Mouse (Mus musculus): ENCODE results near the gene B3gat2. TPM values are rescaled to one million over a fixed set of nuclear protein-coding genes. Genes with fewer than 3 reads are reported as not detected.

The B3gat2 gene
- 1.0 and 1.1 TPM in 2 replicates for polyA plus RNA-seq (2014; fragmentation: Nextera tagmentation; extraction: Ambion mirVana)

DNA sequence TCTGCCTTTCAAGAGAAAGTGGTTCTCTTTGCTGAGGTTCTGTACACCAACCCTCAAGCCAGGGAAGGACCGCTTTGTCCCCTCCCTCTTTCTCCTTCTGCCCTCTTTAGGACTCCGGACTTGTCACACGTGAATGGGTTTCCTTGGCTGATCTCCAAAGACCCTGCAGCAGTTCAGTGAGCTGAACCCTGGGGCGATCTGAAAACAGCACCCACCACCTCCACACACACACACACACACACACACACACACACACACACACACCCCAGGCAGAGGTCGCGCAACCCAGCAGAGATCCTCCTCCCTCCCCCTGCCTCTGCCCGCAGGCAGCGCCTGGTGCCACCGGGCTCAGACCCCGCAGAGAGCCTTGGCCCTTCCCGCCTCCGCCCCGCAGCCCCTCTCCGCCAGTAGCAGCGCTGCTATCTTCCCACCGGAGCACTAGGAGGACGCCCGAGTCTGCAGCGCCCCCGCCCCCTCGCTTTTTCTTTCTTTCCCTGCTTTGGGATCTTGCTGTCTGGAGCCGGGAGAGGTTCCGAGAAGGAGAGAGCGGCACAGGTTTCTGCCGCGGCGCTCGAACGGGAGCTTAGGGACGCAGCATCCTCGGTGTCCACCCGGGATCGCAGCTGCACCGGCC, at the start of gene B3gat2:
B3gat2 (plus strand) TSS at position 252 of the 634 bp plus-strand sequence.
- Histone ChIP-seq H3K4me1 (replicated peaks; ENCODE audit: control insufficient read depth, insufficient read depth, low read length) (peaks cover 6% of the 10 kb centered on the region), H3K27ac (ENCODE audit: low read depth, low read length) (no peak within 1 kb of the TSS), H3K4me2 (ENCODE audit: low read depth, low read length, severe bottlenecking) (peak within 1 kb of the TSS; percentile 97), H3K9ac (ENCODE audit: low read length) (peak within 1 kb of the TSS; percentile 63), H3K36me3 (ENCODE audit: control insufficient read depth, insufficient read depth, low read length) (no peaks in the 10 kb centered on the region), H3K27me3 (ENCODE audit: control insufficient read depth, insufficient read depth, low read length) (peaks cover 20% of the 10 kb centered on the region), H3K9me3 (ENCODE audit: control insufficient read depth, low read length) (no peaks in the 10 kb centered on the region), H3K4me3 (ENCODE audit: low read depth, low read length) (peak within 1 kb of the TSS; percentile 57)
- DNase-seq (ENCODE audit: low spot score) = peak; percentile 83
- ATAC-seq (replicated peaks; ENCODE audit: low FRiP score) = peak; percentile 70
- WGBS = under 1% methylated on average over 34 of the region's 34 CpGs

DNA sequence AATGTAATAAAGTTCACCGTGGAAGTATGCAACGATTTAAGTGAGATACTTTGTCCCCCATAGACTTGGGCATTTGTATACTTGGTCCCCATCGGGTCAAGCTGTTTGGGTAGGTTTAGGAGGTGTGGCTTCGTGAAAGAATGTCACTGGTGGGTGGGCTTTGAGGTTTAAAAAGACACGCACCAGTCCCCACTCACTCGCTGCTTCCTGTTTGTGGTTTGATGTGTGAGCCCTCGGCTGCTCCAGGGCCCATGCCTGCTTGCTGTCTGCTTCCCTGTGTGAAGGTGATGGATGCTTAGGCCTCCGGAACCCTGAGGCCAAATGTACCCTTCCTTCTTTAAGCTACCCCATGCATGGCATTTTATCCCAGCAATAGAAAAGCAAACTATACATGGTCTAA, 41.2 kb upstream of the B3gat2 start:
- DNase-seq (ENCODE audit: low spot score) (no peak), ATAC-seq (replicated peaks; ENCODE audit: low FRiP score) (no peak)
- Histone ChIP-seq H3K9ac (ENCODE audit: low read length) (no peak overlapping the region), H3K4me3 (ENCODE audit: low read depth, low read length) (no peak overlapping the region), H3K4me1 (replicated peaks; ENCODE audit: control insufficient read depth, insufficient read depth, low read length) (0 out of 2 replicates have a peak, but pooled peaks cover 2% of the 10 kb centered on the region), H3K9me3 (ENCODE audit: control insufficient read depth, low read length) (no peaks in the 10 kb centered on the region), H3K27me3 (ENCODE audit: control insufficient read depth, insufficient read depth, low read length) (no peaks in the 10 kb centered on the region), H3K27ac (ENCODE audit: low read depth, low read length) (no peak overlapping the region), H3K36me3 (ENCODE audit: control insufficient read depth, insufficient read depth, low read length) (no peaks in the 10 kb centered on the region), H3K4me2 (ENCODE audit: low read depth, low read length, severe bottlenecking) (no peak overlapping the region)
- WGBS = 89% methylated on average over 8 of the region's 8 CpGs

- WGBS = 80% methylated on average over 2 of the region's 2 CpGs
- ATAC-seq (replicated peaks; ENCODE audit: low FRiP score) (no peak), DNase-seq (ENCODE audit: low spot score) (no peak)
- H3K4me2 ChIP-seq (ENCODE audit: low read depth, low read length, severe bottlenecking) = no peak overlapping the region
- no peak overlapping the region for H3K4me3 ChIP-seq (ENCODE audit: low read depth, low read length)
- no peaks in the 10 kb centered on the region for H3K27me3 ChIP-seq (ENCODE audit: control insufficient read depth, insufficient read depth, low read length)
- H3K27ac ChIP-seq (ENCODE audit: low read depth, low read length) = no peak overlapping the region
- H3K9ac ChIP-seq (ENCODE audit: low read length) = no peak overlapping the region
- H3K9me3 ChIP-seq (ENCODE audit: control insufficient read depth, low read length) = no peaks in the 10 kb centered on the region
- 0 out of 2 replicates have a peak, but pooled peaks cover 2% of the 10 kb centered on the region for H3K4me1 ChIP-seq (replicated peaks; ENCODE audit: control insufficient read depth, insufficient read depth, low read length)
- H3K36me3 ChIP-seq (ENCODE audit: control insufficient read depth, insufficient read depth, low read length) = no peaks in the 10 kb centered on the region
Measured at GRCm38 (mm10) chr1:23721036-23721435, 40.5 kb upstream of the B3gat2 start.

DNA sequence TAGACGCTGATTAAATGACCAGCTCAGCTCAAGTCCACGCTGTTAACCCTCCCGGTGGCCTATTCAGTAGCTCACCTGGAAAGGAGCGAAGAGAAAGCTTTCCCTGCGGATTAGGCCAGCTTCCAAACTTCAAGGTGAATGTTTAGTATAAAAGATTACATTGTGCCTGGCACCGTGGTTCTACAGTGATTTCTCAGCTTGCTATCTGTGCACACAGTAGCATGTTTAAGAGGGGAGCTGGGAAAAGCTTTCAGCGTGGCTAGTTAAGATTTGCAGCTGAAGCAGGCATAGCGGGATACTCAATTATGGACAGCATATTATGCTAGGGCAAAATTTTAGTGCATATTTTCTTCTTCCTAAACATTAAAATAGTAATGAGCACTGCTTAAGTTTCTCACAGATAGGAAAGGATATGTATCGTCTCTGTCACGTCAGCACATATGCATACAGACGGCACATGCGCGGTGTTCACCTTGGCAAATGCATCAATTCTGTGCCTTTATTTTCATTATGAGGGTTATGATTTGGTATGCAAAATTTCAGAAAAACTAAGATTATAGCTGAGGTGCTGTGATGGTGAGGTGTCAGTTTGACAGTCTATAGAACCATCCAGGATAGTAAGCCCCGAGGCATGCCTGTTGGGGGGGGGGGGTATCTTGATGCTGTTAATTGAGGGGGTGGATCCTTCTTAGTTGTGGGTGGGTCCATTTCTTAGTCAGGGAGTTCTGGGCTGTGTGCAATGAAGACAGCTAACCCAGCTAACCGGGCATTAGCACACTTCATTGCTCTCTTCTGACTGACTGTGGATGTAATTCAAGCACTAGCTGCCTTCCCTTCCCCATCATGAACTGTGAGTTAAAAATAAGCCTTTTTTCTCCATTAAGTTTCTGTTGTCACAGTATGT, 38.8 kb upstream of the B3gat2 start:
- Histone ChIP-seq H3K27ac (ENCODE audit: low read depth, low read length) (no peak overlapping the region), H3K27me3 (ENCODE audit: control insufficient read depth, insufficient read depth, low read length) (no peaks in the 10 kb centered on the region), H3K4me3 (ENCODE audit: low read depth, low read length) (no peak overlapping the region), H3K9me3 (ENCODE audit: control insufficient read depth, low read length) (no peaks in the 10 kb centered on the region), H3K9ac (ENCODE audit: low read length) (no peak overlapping the region), H3K4me2 (ENCODE audit: low read depth, low read length, severe bottlenecking) (no peak overlapping the region), H3K4me1 (replicated peaks; ENCODE audit: control insufficient read depth, insufficient read depth, low read length) (0 out of 2 replicates have a peak, but pooled peaks cover 2% of the 10 kb centered on the region), H3K36me3 (ENCODE audit: control insufficient read depth, insufficient read depth, low read length) (no peaks in the 10 kb centered on the region)
- ATAC-seq (replicated peaks; ENCODE audit: low FRiP score) (peak; percentile 53; the same call in 1 of the 2 replicates), DNase-seq (ENCODE audit: low spot score) (no peak)
- 61% methylated on average over 15 of the region's 15 CpGs for WGBS

GRCm38 (mm10) chr1:23731324-23731723, 30.2 kb upstream of the B3gat2 start:
- H3K9me3 ChIP-seq (ENCODE audit: control insufficient read depth, low read length) = no peaks in the 10 kb centered on the region
- H3K9ac ChIP-seq (ENCODE audit: low read length) = no peak overlapping the region
- no peak overlapping the region for H3K27ac ChIP-seq (ENCODE audit: low read depth, low read length)
- ATAC-seq (replicated peaks; ENCODE audit: low FRiP score) = no peak
- no peaks in the 10 kb centered on the region for H3K36me3 ChIP-seq (ENCODE audit: control insufficient read depth, insufficient read depth, low read length)
- no peak overlapping the region for H3K4me3 ChIP-seq (ENCODE audit: low read depth, low read length)
- no peaks in the 10 kb centered on the region for H3K4me1 ChIP-seq (replicated peaks; ENCODE audit: control insufficient read depth, insufficient read depth, low read length)
- no peak for DNase-seq (ENCODE audit: low spot score)
- H3K4me2 ChIP-seq (ENCODE audit: low read depth, low read length, severe bottlenecking) = no peak overlapping the region
- H3K27me3 ChIP-seq (ENCODE audit: control insufficient read depth, insufficient read depth, low read length) = no peaks in the 10 kb centered on the region
- 96% methylated on average over 5 of the region's 5 CpGs for WGBS

- Histone ChIP-seq H3K4me2 (ENCODE audit: low read depth, low read length, severe bottlenecking) (no peak overlapping the region), H3K36me3 (ENCODE audit: control insufficient read depth, insufficient read depth, low read length) (no peaks in the 10 kb centered on the region), H3K4me3 (ENCODE audit: low read depth, low read length) (no peak overlapping the region), H3K4me1 (replicated peaks; ENCODE audit: control insufficient read depth, insufficient read depth, low read length) (no peaks in the 10 kb centered on the region), H3K9me3 (ENCODE audit: control insufficient read depth, low read length) (no peaks in the 10 kb centered on the region), H3K27ac (ENCODE audit: low read depth, low read length) (no peak overlapping the region), H3K27me3 (ENCODE audit: control insufficient read depth, insufficient read depth, low read length) (no peaks in the 10 kb centered on the region), H3K9ac (ENCODE audit: low read length) (no peak overlapping the region)
- no peak for DNase-seq (ENCODE audit: low spot score)
- ATAC-seq (replicated peaks; ENCODE audit: low FRiP score) = 0 out of 2 replicates have a peak, but pooled peaks have one; percentile 46
- WGBS = 81% methylated on average over 3 of the region's 3 CpGs
Measured at GRCm38 (mm10) chr1:23750864-23751532, 10.6 kb upstream of the B3gat2 start.

DNA sequence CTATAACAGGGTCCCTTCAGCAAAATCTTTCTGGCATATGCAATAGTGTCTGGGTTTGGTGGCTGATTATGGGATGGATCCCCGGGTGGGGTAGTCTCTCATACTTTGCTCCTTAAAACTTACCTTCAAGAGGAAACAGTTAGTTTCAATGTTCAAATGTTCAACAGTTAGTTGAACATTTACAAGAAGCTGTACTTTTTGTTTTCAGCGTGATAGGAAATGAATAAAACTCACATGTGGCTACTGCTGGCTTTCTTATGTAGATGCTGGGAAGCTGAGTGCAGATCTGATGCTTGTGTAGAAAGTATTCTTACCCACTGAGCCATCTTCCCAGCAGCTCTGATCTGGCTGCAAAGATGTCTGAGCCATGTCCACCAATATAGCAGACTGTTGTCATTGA, 8.5 kb upstream of the B3gat2 start:
- no peak for ATAC-seq (replicated peaks; ENCODE audit: low FRiP score)
- WGBS = 72% methylated on average over 2 of the region's 2 CpGs

GRCm38 (mm10) chr1:23753591-23753990, 8.0 kb upstream of the B3gat2 start:
- Histone ChIP-seq H3K9me3 (ENCODE audit: control insufficient read depth, low read length) (no peaks in the 10 kb centered on the region), H3K4me2 (ENCODE audit: low read depth, low read length, severe bottlenecking) (no peak overlapping the region), H3K9ac (ENCODE audit: low read length) (no peak overlapping the region), H3K4me1 (replicated peaks; ENCODE audit: control insufficient read depth, insufficient read depth, low read length) (no peaks in the 10 kb centered on the region), H3K36me3 (ENCODE audit: control insufficient read depth, insufficient read depth, low read length) (no peaks in the 10 kb centered on the region), H3K27me3 (ENCODE audit: control insufficient read depth, insufficient read depth, low read length) (no peaks in the 10 kb centered on the region), H3K4me3 (ENCODE audit: low read depth, low read length) (no peak overlapping the region), H3K27ac (ENCODE audit: low read depth, low read length) (no peak overlapping the region)
- 93% methylated on average over 6 of the region's 6 CpGs for WGBS
- no peak for DNase-seq (ENCODE audit: low spot score)
- ATAC-seq (replicated peaks; ENCODE audit: low FRiP score) = no peak

More for the DNA sequence above, 8.5 kb upstream of the B3gat2 start:
- Histone ChIP-seq H3K9ac (ENCODE audit: low read length) (no peak overlapping the region), H3K4me1 (replicated peaks; ENCODE audit: control insufficient read depth, insufficient read depth, low read length) (no peaks in the 10 kb centered on the region), H3K4me2 (ENCODE audit: low read depth, low read length, severe bottlenecking) (no peak overlapping the region), H3K27me3 (ENCODE audit: control insufficient read depth, insufficient read depth, low read length) (no peaks in the 10 kb centered on the region), H3K27ac (ENCODE audit: low read depth, low read length) (no peak overlapping the region), H3K4me3 (ENCODE audit: low read depth, low read length) (no peak overlapping the region), H3K9me3 (ENCODE audit: control insufficient read depth, low read length) (no peaks in the 10 kb centered on the region), H3K36me3 (ENCODE audit: control insufficient read depth, insufficient read depth, low read length) (no peaks in the 10 kb centered on the region)
- no peak for DNase-seq (ENCODE audit: low spot score)

Data from forebrain, embryonic 11.5 days (tissue).